Mouse (Mus musculus) thymus, postnatal 0 days (tissue): ENCODE data around the gene Tnfrsf22. TPM values are rescaled to one million over a fixed set of nuclear protein-coding genes. Genes with fewer than 3 reads are reported as not detected.

Experiments
- DNase-seq: peaks from one replicate; pipeline ENCODE4 v3.0.0-alpha.2; 2015; ENCODE audit warnings: low spot score
- polyA plus RNA-seq: library from polyadenylated mRNA; unstranded; fragments of >200 nt; fragmentation: Nextera tagmentation; extraction: Ambion mirVana; gene quantifications from 2 replicates; pipeline ENCODE4 v1.2.1, GENCODE M21; 2015

The Tnfrsf22 gene
- polyA plus RNA-seq, 1 experiment from 2014 or later, result 3.7 TPM

DNA sequence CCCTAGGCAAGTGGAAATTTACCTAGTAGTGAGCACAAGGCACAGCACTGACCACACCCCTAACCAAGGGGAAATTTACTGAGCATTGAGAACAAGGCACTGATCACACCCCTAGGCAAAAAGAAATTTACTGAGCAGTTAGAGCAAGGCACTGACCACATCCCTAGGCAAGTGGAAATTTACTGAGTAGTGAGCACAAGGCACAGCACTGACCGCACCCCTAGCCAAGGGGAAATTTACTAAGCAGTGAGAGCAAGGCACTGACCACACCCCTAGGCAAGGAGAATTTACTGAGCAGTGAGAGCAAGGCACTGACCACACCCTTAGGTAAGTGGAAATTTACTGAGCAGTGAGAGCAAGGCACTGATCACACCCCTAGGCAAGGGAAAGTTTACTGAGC lies 12.8 kb downstream of the Tnfrsf22 start:
- no peak for DNase-seq

DNA sequence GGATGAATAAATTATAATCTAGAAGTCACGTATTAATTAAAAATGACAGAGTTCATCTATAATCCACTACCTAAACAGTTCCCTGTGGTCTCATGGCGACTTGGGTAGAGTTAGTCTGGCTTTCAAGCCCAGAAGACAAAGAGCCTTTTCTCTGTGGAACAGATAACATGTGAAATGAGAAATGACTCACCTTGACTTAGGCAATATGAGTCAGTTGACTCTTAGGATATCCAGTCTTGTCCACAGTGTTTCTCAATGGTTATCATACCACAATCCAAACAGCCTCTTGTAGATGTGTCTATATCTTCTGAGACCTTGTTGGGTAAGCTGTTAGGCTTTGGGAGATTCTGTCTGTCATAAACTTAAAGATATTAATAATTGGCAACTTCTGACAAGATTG lies 18.0 kb downstream of the Tnfrsf22 start:
- DNase-seq, result no peak

DNA sequence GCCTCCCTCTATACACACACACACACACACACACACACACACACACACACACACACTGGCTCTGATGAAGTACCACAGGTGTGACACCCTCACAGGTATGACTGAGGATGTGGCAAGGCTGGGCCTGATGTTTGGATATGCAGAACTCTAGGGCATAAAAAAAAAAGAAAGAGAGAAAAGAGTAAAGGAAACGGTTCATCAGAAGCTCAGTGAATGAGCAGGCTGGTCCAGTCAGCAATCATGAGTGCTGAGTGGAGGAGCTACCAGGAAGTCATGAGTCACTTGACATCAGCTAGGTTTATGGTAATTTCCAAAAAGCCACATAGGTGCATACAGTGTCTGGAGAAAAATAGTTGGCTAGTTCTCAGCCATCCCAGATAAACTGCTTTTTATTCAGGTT lies 20.0 kb downstream of the Tnfrsf22 start:
- DNase-seq, result peak; percentile 28

- peak; percentile 6 for DNase-seq
Observed at GRCm38 (mm10) chr7:143628540-143628939, 20.9 kb downstream of the Tnfrsf22 start, which contains the start of gene Tnfrsf26. Tnfrsf26 (minus strand) TSS chr7:143628722.

DNA sequence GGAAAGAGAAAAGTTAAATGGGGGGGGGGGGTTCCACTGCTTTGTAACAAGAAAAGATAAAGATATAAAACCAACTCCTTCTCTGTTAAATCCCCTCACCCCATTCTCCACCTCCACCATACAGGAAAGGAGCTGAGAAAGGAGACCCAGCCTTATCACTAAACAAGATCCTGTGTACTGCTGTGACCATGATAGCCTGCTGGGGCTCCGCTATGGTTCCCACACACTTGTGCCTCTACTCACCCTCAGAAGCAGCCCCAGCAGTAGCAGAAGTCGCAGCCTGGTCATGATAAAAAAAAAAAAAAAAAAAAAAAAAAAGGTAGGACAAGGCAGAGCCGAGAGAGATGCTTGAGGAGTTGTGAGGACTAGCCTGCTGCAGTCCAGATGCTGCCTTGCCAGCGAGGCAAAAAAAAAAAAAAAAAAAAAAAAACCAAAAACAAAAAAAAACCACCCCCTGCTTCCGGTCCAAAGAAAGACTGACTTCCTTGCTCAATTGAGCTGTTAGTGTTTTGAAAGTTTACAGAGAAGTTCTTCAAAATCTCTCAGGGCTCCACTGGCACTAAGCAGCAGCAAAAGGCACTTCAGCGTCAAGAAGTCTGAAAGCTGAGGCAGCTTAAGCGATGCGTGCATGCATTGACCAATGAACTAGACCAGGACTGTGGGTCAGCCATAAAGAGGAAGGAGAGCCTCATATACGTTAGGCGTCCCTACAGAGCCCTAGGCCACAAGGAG lies 21.7 kb downstream of the Tnfrsf22 start:
- DNase-seq, result peak; percentile 41

DNA sequence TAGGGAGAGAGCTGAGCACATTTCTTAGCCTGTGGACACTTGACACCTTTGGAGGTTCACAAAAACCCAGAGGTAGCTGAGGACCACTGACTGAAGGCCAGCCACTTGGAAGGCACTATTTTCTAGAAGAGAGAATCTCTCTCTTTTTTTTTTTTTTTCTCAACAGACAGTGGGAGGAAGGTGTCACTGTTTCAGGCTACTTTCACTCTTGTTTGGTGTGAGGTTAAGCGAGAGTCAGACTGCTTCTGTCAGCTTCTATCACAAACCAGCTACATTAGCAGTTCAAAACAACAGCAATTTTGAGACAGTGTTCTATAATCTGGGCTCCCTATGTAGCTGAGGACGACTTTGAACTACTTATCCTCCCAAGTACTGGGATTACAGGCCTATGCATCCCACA lies 23.3 kb downstream of the Tnfrsf22 start:
- DNase-seq, result peak; percentile 10

DNA sequence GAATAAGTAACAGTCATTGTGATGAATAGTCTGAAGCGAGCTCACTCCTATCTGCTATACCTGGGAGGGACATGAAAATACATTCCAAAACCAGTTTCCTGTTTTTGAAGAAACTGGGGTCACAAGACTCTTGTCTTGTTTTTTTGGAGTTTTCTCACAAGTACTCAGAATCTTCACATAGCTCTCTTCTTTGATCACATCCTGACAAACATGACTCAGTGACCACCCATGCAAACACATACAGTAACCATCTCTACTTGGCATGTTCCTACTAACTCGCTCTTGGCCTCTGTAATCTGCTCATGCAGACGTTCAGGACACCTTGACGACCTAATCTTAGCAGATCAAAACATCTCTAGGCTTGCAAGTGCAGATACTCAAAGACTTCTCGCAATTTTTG lies 24.3 kb downstream of the Tnfrsf22 start:
- peak; percentile 7 for DNase-seq

GRCm38 (mm10) chr7:143624561-143624960 lies 24.9 kb downstream of the Tnfrsf22 start:
- DNase-seq, result no peak

- DNase-seq, result no peak
Observed at GRCm38 (mm10) chr7:143620951-143621350, 28.5 kb downstream of the Tnfrsf22 start.

- DNase-seq, result no peak
Observed at GRCm38 (mm10) chr7:143614404-143615135, 34.9 kb downstream of the Tnfrsf22 start.

DNA sequence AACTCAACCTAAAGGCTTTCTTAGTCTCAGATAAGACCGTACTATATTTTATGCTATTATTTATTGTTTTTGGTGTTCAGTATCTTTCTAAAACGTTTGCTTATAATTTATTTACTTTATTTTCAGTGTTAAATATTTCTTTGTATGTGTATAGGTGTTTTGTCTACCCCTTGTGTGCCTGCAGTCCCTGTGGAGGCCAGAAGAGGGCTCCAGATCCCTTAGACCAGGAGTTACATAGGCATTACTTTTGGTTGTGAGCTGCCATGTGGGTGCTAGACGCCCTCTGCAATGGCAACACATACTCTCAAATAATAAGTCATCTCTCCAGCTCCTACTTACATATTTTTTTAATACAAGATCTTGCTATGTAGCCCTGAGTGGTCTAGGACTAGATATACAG lies 37.2 kb downstream of the Tnfrsf22 start:
- no peak for DNase-seq

GRCm38 (mm10) chr7:143605321-143605720 lies 44.1 kb downstream of the Tnfrsf22 start:
- DNase-seq, result no peak

- DNase-seq, result no peak
Observed at GRCm38 (mm10) chr7:143604889-143605288, 44.6 kb downstream of the Tnfrsf22 start.

- DNase-seq, result peak; percentile 16
Observed at GRCm38 (mm10) chr7:143601705-143602104, 47.8 kb downstream of the Tnfrsf22 start.

- no peak for DNase-seq
Observed at GRCm38 (mm10) chr7:143600231-143600740, 49.2 kb downstream of the Tnfrsf22 start.

DNA sequence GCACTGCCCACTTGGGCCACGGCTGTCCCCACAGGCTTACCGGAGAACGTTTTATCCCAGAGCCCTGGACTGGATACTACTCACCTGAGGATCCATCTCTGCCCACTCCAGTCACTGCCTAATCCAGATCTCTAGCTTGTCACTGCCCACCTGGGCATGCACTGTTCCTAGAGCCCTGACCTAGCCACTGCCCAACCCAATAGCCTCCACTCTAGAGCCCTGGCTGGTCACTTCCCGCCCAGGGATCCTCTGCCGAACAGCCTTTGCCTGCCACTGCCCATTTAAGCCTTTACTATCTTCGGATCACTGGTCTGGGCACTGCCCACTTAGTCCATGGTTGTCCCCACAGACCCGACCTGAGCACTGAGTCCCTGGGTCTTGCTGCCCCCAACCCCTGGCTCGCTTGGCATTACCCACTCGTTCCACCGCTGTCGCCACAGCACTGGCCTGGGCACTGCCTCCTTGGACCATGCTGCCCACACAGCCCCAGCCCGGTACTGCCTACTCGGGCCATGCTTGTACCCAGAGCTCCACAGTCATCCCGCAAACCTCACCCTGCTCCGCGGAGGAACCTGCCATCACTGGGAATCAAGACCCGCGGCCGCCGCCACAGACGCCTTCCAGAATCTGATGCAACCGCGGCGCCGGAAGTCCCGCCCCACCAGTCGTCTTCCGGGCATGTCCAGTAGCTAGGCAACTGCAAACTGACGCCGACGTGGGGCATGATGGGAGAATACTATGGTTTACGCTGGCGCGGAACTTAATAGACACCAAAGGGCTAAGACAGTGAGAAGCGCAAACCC lies 49.8 kb downstream of the Tnfrsf22 start, which contains the start of gene Cars:
Cars (minus strand) TSS at position 663 of the 803 bp plus-strand sequence.
- peak; percentile 99 for DNase-seq

GRCm38 (mm10) chr7:143594865-143595264 lies 54.6 kb downstream of the Tnfrsf22 start:
- no peak for DNase-seq

- no peak for DNase-seq
Observed at GRCm38 (mm10) chr7:143592255-143592654, 57.2 kb downstream of the Tnfrsf22 start.

DNA sequence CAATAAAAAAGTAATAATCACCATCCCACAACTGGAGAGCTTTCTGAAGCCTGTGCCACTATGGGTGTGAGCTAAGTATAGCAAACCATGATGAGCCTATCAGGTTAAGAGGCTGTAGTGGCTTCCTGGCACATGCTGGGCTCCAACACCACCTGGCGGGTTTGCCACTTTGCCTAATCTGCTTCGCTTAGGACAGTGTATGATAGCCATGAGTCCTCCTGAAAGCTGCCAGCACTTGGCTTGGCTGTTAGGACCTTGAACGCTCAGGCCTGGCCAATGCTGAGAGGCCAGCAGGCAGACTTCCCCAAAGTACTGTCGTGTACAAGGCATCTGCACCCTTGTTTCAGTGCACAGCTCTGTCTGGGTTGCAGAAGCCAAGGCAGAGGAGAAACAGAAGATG lies 61.5 kb downstream of the Tnfrsf22 start:
- DNase-seq, result no peak

GRCm38 (mm10) chr7:143587586-143587985 lies 61.9 kb downstream of the Tnfrsf22 start:
- no peak for DNase-seq
